Mouse (Mus musculus): Measurements from ENCODE around the gene 4921524J17Rik. TPM values are rescaled to one million over a fixed set of nuclear protein-coding genes. Genes with fewer than 3 reads are reported as not detected.
A peak's percentile ranks its signal among the peaks of the same experiment; 100 is the strongest.

The 4921524J17Rik gene
- polyA plus RNA-seq (2015; fragmentation: Nextera tagmentation; extraction: Ambion mirVana), result 21.4 and 26.1 TPM in 2 replicates

- Histone ChIP-seq H3K4me3 (replicated peaks) (peak within 1 kb of the TSS; percentile 90), H3K36me3 (no peaks in the 10 kb centered on the region), H3K9ac (peak within 1 kb of the TSS; percentile 95), H3K4me1 (replicated peaks) (peaks cover 60% of the 10 kb centered on the region), H3K4me2 (peak within 1 kb of the TSS; percentile 78), H3K27me3 (no peaks in the 10 kb centered on the region), H3K9me3 (replicated peaks) (no peaks in the 10 kb centered on the region), H3K27ac (peak within 1 kb of the TSS; percentile 94)
- under 1% methylated on average over 85 of the region's 85 CpGs for WGBS (ENCODE audit: insufficient replicate concordance)
- ATAC-seq (ENCODE audit: low read depth) (peak; percentile 98), DNase-seq (peak; percentile 96)
These were observed at the start of gene 4921524J17Rik for GRCm38 (mm10) chr8:85432168-85433016. Gene 4921524J17Rik (minus strand): TSS chr8:85432833.

DNA sequence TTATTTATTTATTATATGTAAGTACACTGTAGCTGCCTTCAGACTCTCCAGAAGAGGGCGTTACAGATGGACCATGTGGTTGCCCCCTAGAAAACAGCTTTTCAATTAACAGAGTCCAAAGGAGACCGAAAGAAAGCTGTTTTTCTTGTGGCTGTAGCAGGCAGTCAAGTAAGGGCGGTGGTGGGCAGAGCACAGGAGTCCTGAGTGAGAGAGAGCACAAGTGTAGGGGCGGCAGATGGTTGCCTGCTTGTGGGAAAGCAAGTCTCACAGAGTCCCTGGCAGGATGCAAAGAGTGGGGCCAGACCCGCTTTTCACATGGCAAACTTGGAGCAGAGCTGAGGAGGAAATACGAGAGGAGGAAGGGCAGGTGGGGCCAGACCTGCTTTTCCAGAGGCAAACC lies 49.8 kb upstream of the 4921524J17Rik start:
- no peak for ATAC-seq (ENCODE audit: low read depth)
- no peaks in the 10 kb centered on the region for H3K36me3 ChIP-seq
- DNase-seq, result no peak
- WGBS (ENCODE audit: insufficient replicate concordance), result 63% methylated on average over 6 of the region's 6 CpGs
- H3K4me1 ChIP-seq (replicated peaks), result peaks cover 9% of the 10 kb centered on the region
- no peak overlapping the region for H3K9ac ChIP-seq
- H3K27ac ChIP-seq, result no peak overlapping the region
- H3K27me3 ChIP-seq, result no peaks in the 10 kb centered on the region
- H3K9me3 ChIP-seq (replicated peaks), result no peaks in the 10 kb centered on the region
- H3K4me3 ChIP-seq (replicated peaks), result no peak overlapping the region
- no peak overlapping the region for H3K4me2 ChIP-seq

GRCm38 (mm10) chr8:85481900-85482299 lies 49.3 kb upstream of the 4921524J17Rik start:
- H3K36me3 ChIP-seq, result no peaks in the 10 kb centered on the region
- peak; percentile 41; the same call in 1 of the 2 replicates for ATAC-seq (ENCODE audit: low read depth)
- WGBS (ENCODE audit: insufficient replicate concordance), result 19% methylated on average over 10 of the region's 10 CpGs
- no peak overlapping the region for H3K9ac ChIP-seq
- H3K27ac ChIP-seq, result no peak overlapping the region
- no peaks in the 10 kb centered on the region for H3K9me3 ChIP-seq (replicated peaks)
- H3K4me1 ChIP-seq (replicated peaks), result peaks cover 9% of the 10 kb centered on the region
- no peaks in the 10 kb centered on the region for H3K27me3 ChIP-seq
- no peak for DNase-seq
- H3K4me3 ChIP-seq (replicated peaks), result no peak overlapping the region
- H3K4me2 ChIP-seq, result peak overlapping the region; percentile 28; the same call in 1 of the 2 replicates

- WGBS (ENCODE audit: insufficient replicate concordance), result 69% methylated on average over 2 of the region's 2 CpGs
- no peaks in the 10 kb centered on the region for H3K9me3 ChIP-seq (replicated peaks)
- peaks cover 9% of the 10 kb centered on the region for H3K4me1 ChIP-seq (replicated peaks)
- DNase-seq (no peak), ATAC-seq (ENCODE audit: low read depth) (no peak)
- H3K4me2 ChIP-seq, result no peak overlapping the region
- H3K27ac ChIP-seq, result no peak overlapping the region
- no peaks in the 10 kb centered on the region for H3K27me3 ChIP-seq
- H3K4me3 ChIP-seq (replicated peaks), result no peak overlapping the region
- H3K9ac ChIP-seq, result no peak overlapping the region
- H3K36me3 ChIP-seq, result no peaks in the 10 kb centered on the region
These were observed 47.1 kb upstream of the 4921524J17Rik start for GRCm38 (mm10) chr8:85479710-85480109.

DNA sequence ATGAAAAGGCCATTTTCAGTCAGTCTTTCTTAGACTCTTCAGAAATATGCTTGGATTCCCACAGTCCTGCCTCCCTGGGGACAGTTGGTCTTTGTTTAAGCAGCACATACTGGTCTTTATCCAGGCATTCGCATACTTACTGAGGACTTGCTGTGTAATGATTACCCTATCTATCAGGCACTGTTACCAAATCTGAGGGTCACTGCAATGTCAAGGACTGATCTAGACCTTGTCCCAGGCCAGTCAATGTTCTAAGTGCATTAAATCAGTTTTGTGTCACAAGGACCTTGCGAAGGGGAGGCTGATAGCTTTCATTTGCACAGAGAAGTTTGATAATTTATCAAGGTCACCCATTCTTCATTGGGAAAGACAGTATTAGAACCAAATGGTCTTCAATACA lies 45.8 kb upstream of the 4921524J17Rik start:
- Histone ChIP-seq H3K36me3 (no peaks in the 10 kb centered on the region), H3K9me3 (replicated peaks) (0 out of 2 replicates have a peak, but pooled peaks cover 3% of the 10 kb centered on the region), H3K9ac (no peak overlapping the region), H3K27ac (no peak overlapping the region), H3K4me1 (replicated peaks) (peaks cover 9% of the 10 kb centered on the region), H3K27me3 (no peaks in the 10 kb centered on the region), H3K4me3 (replicated peaks) (no peak overlapping the region), H3K4me2 (no peak overlapping the region)
- ATAC-seq (ENCODE audit: low read depth) (peak; percentile 72), DNase-seq (no peak)
- 69% methylated on average over 2 of the region's 2 CpGs for WGBS (ENCODE audit: insufficient replicate concordance)

- DNase-seq (no peak), ATAC-seq (ENCODE audit: low read depth) (no peak)
- no peak overlapping the region for H3K4me2 ChIP-seq
- no peak overlapping the region for H3K9ac ChIP-seq
- 0 out of 2 replicates have a peak, but pooled peaks cover 3% of the 10 kb centered on the region for H3K9me3 ChIP-seq (replicated peaks)
- no peaks in the 10 kb centered on the region for H3K36me3 ChIP-seq
- H3K4me3 ChIP-seq (replicated peaks), result no peak overlapping the region
- H3K27me3 ChIP-seq, result no peaks in the 10 kb centered on the region
- 0 out of 2 replicates have a peak overlapping the region, but pooled peaks have one; percentile 2 for H3K27ac ChIP-seq
- peaks cover 7% of the 10 kb centered on the region for H3K4me1 ChIP-seq (replicated peaks)
- WGBS (ENCODE audit: insufficient replicate concordance), result 39% methylated on average over 4 of the region's 4 CpGs
These were observed 44.4 kb upstream of the 4921524J17Rik start for GRCm38 (mm10) chr8:85476970-85477545.

DNA sequence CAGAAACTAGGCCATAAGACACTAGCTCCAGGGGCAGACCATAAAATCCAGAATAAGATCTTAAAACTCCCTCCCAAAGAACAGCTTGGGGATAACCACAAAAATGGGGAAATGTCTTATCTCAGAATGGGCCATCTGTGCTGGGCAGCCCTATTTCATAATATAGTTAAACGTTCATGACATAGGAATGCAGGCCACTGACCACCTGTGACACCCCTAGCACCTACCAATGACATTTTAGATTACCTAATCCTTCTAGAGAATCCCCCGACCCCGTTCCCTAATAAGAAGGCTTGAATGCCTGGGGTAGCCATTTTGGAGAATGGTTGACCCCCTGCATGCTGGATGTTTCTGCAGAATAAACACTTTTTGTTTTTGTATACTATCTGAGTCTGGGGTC lies 42.3 kb upstream of the 4921524J17Rik start:
- no peak overlapping the region for H3K4me3 ChIP-seq (replicated peaks)
- 0 out of 2 replicates have a peak, but pooled peaks cover 3% of the 10 kb centered on the region for H3K4me1 ChIP-seq (replicated peaks)
- H3K27me3 ChIP-seq, result no peaks in the 10 kb centered on the region
- DNase-seq, result no peak
- no peak overlapping the region for H3K9ac ChIP-seq
- H3K27ac ChIP-seq, result no peak overlapping the region
- no peaks in the 10 kb centered on the region for H3K36me3 ChIP-seq
- 0 out of 2 replicates have a peak, but pooled peaks cover 3% of the 10 kb centered on the region for H3K9me3 ChIP-seq (replicated peaks)
- WGBS (ENCODE audit: insufficient replicate concordance), result 43% methylated on average over 3 of the region's 3 CpGs
- no peak for ATAC-seq (ENCODE audit: low read depth)
- H3K4me2 ChIP-seq, result no peak overlapping the region

GRCm38 (mm10) chr8:85473246-85473645 lies 40.6 kb upstream of the 4921524J17Rik start:
- Histone ChIP-seq H3K9me3 (replicated peaks) (0 out of 2 replicates have a peak, but pooled peaks cover 3% of the 10 kb centered on the region), H3K9ac (no peak overlapping the region), H3K36me3 (no peaks in the 10 kb centered on the region), H3K4me3 (replicated peaks) (no peak overlapping the region), H3K27me3 (no peaks in the 10 kb centered on the region), H3K4me2 (no peak overlapping the region), H3K4me1 (replicated peaks) (0 out of 2 replicates have a peak, but pooled peaks cover 2% of the 10 kb centered on the region), H3K27ac (no peak overlapping the region)
- ATAC-seq (ENCODE audit: low read depth) (no peak), DNase-seq (no peak)
- 66% methylated on average over 4 of the region's 4 CpGs for WGBS (ENCODE audit: insufficient replicate concordance)

DNA sequence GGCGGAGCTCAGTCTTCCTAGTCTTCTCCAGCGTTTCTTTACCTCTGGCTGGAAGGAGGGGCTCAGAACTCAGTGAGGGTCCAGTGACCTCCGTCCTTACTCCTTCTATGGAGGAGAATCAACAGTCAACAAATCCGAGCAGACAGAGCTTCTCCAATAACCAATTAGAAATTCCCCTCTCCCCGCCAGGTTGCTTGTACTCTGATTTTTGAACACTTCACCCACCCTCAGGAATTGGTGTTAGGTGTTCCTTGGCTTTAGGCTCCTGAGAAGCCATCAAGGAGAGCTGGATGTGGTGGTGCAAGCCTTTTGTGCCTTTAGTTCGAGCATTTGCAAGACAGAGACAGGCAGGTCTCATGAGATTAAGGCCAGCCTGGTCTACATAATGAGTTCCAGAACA lies 40.2 kb upstream of the 4921524J17Rik start:
- H3K36me3 ChIP-seq, result no peaks in the 10 kb centered on the region
- H3K4me3 ChIP-seq (replicated peaks), result no peak overlapping the region
- no peaks in the 10 kb centered on the region for H3K27me3 ChIP-seq
- 65% methylated on average over 6 of the region's 6 CpGs for WGBS (ENCODE audit: insufficient replicate concordance)
- no peak overlapping the region for H3K27ac ChIP-seq
- no peak for ATAC-seq (ENCODE audit: low read depth)
- DNase-seq, result no peak
- no peak overlapping the region for H3K4me2 ChIP-seq
- H3K9ac ChIP-seq, result no peak overlapping the region
- 0 out of 2 replicates have a peak, but pooled peaks cover 3% of the 10 kb centered on the region for H3K9me3 ChIP-seq (replicated peaks)
- H3K4me1 ChIP-seq (replicated peaks), result no peaks in the 10 kb centered on the region

- H3K27me3 ChIP-seq, result no peaks in the 10 kb centered on the region
- no peak overlapping the region for H3K27ac ChIP-seq
- WGBS (ENCODE audit: insufficient replicate concordance), result 57% methylated on average over 8 of the region's 8 CpGs
- H3K9ac ChIP-seq, result no peak overlapping the region
- no peaks in the 10 kb centered on the region for H3K36me3 ChIP-seq
- DNase-seq, result no peak
- ATAC-seq (ENCODE audit: low read depth), result no peak
- no peak overlapping the region for H3K4me2 ChIP-seq
- H3K4me1 ChIP-seq (replicated peaks), result no peaks in the 10 kb centered on the region
- H3K4me3 ChIP-seq (replicated peaks), result no peak overlapping the region
- H3K9me3 ChIP-seq (replicated peaks), result 0 out of 2 replicates have a peak, but pooled peaks cover 3% of the 10 kb centered on the region
These were observed 38.1 kb upstream of the 4921524J17Rik start for GRCm38 (mm10) chr8:85470753-85471152.

GRCm38 (mm10) chr8:85466056-85466455 lies 33.4 kb upstream of the 4921524J17Rik start:
- DNase-seq (no peak), ATAC-seq (ENCODE audit: low read depth) (no peak)
- Histone ChIP-seq H3K27me3 (no peaks in the 10 kb centered on the region), H3K4me3 (replicated peaks) (no peak overlapping the region), H3K4me1 (replicated peaks) (peaks cover 4% of the 10 kb centered on the region; the same call in 1 of the 2 replicates), H3K27ac (no peak overlapping the region), H3K4me2 (no peak overlapping the region), H3K9me3 (replicated peaks) (no peaks in the 10 kb centered on the region), H3K36me3 (no peaks in the 10 kb centered on the region), H3K9ac (no peak overlapping the region)
- WGBS (ENCODE audit: insufficient replicate concordance), result 60% methylated on average over 4 of the region's 4 CpGs

Data from liver, embryonic 13.5 days (tissue).